Mouse (Mus musculus): Measurements from ENCODE around the gene Hoxb6.

Hoxb6 gene

GRCm38 (mm10) chr11:96269869-96270268 is 22.4 kb upstream of the Hoxb6 start:
- DNase-seq: no peak

GRCm38 (mm10) chr11:96270996-96271540 is 21.2 kb upstream of the Hoxb6 start, which contains the start of gene Hoxb9:
TSS of gene Hoxb9 (plus strand) at chr11:96271457.
- peak; percentile 81 for DNase-seq

- no peak for DNase-seq
Measured at GRCm38 (mm10) chr11:96271541-96272011, 20.7 kb upstream of the Hoxb6 start.

GRCm38 (mm10) chr11:96272024-96272921 is 20.0 kb upstream of the Hoxb6 start:
- no peak for DNase-seq

GRCm38 (mm10) chr11:96274428-96274827 is 17.8 kb upstream of the Hoxb6 start:
- DNase-seq: no peak

GRCm38 (mm10) chr11:96275896-96276295 is 16.4 kb upstream of the Hoxb6 start:
- no peak for DNase-seq

- DNase-seq: no peak
Measured at GRCm38 (mm10) chr11:96277151-96278044, 14.9 kb upstream of the Hoxb6 start.

- DNase-seq: no peak
Measured at GRCm38 (mm10) chr11:96278324-96278723, 14.0 kb upstream of the Hoxb6 start.

GRCm38 (mm10) chr11:96278773-96279172 is 13.5 kb upstream of the Hoxb6 start:
- DNase-seq: peak; percentile 91

GRCm38 (mm10) chr11:96279421-96280233 is 12.6 kb upstream of the Hoxb6 start:
- no peak for DNase-seq

- no peak for DNase-seq
Measured at GRCm38 (mm10) chr11:96280399-96281378, 11.6 kb upstream of the Hoxb6 start.

GRCm38 (mm10) chr11:96281396-96281795 is 10.9 kb upstream of the Hoxb6 start:
- peak; percentile 35 for DNase-seq

GRCm38 (mm10) chr11:96281855-96282570 is 10.3 kb upstream of the Hoxb6 start, which contains the start of gene Hoxb8:
TSS of gene Hoxb8 (plus strand) at chr11:96281905.
- DNase-seq: no peak

GRCm38 (mm10) chr11:96282795-96283430 is 9.4 kb upstream of the Hoxb6 start:
- DNase-seq: peak; percentile 78

- DNase-seq: no peak
Measured at GRCm38 (mm10) chr11:96284041-96284749, 8.1 kb upstream of the Hoxb6 start.

GRCm38 (mm10) chr11:96284774-96285734 is 7.2 kb upstream of the Hoxb6 start:
- DNase-seq: peak; percentile 87
